Mouse (Mus musculus): ENCODE results near the gene Pfkl. TPM values are rescaled to one million over a fixed set of nuclear protein-coding genes. Genes with fewer than 3 reads are reported as not detected.
"Not testable (repeated sequence)": the region's sequence is repeated elsewhere in the genome, so short reads cannot be mapped to it uniquely, and the experiment has no call there.

Gene Pfkl
- total RNA-seq, 2 experiments from 2014 or later, result 40.4 to 51.9 TPM

- ATAC-seq (replicated peaks; ENCODE audit: low FRiP score, low TSS enrichment, poor library complexity, severe bottlenecking), result no peak
Measured at GRCm38 (mm10) chr10:78015489-78015888, 5.6 kb upstream of the Pfkl start.

- ATAC-seq (replicated peaks; ENCODE audit: low FRiP score, low TSS enrichment, poor library complexity, severe bottlenecking), result no peak
Measured at GRCm38 (mm10) chr10:78012661-78013495, 3.0 kb upstream of the Pfkl start.

GRCm38 (mm10) chr10:78011116-78011515 lies 1.2 kb upstream of the Pfkl start:
- ATAC-seq (replicated peaks; ENCODE audit: low FRiP score, low TSS enrichment, poor library complexity, severe bottlenecking), result not testable (repeated sequence)

GRCm38 (mm10) chr10:78010335-78010734 lies 452 bp upstream of the Pfkl start:
- ATAC-seq (replicated peaks; ENCODE audit: low FRiP score, low TSS enrichment, poor library complexity, severe bottlenecking), result no peak

- peak; percentile 92 for ATAC-seq (replicated peaks; ENCODE audit: low FRiP score, low TSS enrichment, poor library complexity, severe bottlenecking)
Measured at GRCm38 (mm10) chr10:78009184-78009944, 519 bp downstream of the Pfkl start.

- ATAC-seq (replicated peaks; ENCODE audit: low FRiP score, low TSS enrichment, poor library complexity, severe bottlenecking), result peak; percentile 46
Measured at GRCm38 (mm10) chr10:78008169-78008568, 1.7 kb downstream of the Pfkl start.

GRCm38 (mm10) chr10:78007203-78007602 lies 2.7 kb downstream of the Pfkl start:
- no peak for ATAC-seq (replicated peaks; ENCODE audit: low FRiP score, low TSS enrichment, poor library complexity, severe bottlenecking)

GRCm38 (mm10) chr10:78005791-78006438 lies 4.0 kb downstream of the Pfkl start:
- no peak for ATAC-seq (replicated peaks; ENCODE audit: low FRiP score, low TSS enrichment, poor library complexity, severe bottlenecking)

GRCm38 (mm10) chr10:78004479-78005100 lies 5.3 kb downstream of the Pfkl start:
- no peak for ATAC-seq (replicated peaks; ENCODE audit: low FRiP score, low TSS enrichment, poor library complexity, severe bottlenecking)

- ATAC-seq (replicated peaks; ENCODE audit: low FRiP score, low TSS enrichment, poor library complexity, severe bottlenecking), result no peak
Measured at GRCm38 (mm10) chr10:78002316-78002715, 7.6 kb downstream of the Pfkl start.

- no peak for ATAC-seq (replicated peaks; ENCODE audit: low FRiP score, low TSS enrichment, poor library complexity, severe bottlenecking)
Measured at GRCm38 (mm10) chr10:78001796-78002195, 8.1 kb downstream of the Pfkl start.

GRCm38 (mm10) chr10:78000200-78000599 lies 9.7 kb downstream of the Pfkl start:
- no peak for ATAC-seq (replicated peaks; ENCODE audit: low FRiP score, low TSS enrichment, poor library complexity, severe bottlenecking)

GRCm38 (mm10) chr10:77995639-77996038 lies 14.2 kb downstream of the Pfkl start:
- ATAC-seq (replicated peaks; ENCODE audit: low FRiP score, low TSS enrichment, poor library complexity, severe bottlenecking), result no peak

- no peak for ATAC-seq (replicated peaks; ENCODE audit: low FRiP score, low TSS enrichment, poor library complexity, severe bottlenecking)
Measured at GRCm38 (mm10) chr10:77985775-77986174, 24.1 kb downstream of the Pfkl start.

GRCm38 (mm10) chr10:77984660-77985059 lies 25.2 kb downstream of the Pfkl start:
- peak; percentile 81 for ATAC-seq (replicated peaks; ENCODE audit: low FRiP score, low TSS enrichment, poor library complexity, severe bottlenecking)

- ATAC-seq (replicated peaks; ENCODE audit: low FRiP score, low TSS enrichment, poor library complexity, severe bottlenecking), result peak; percentile 98
Measured at GRCm38 (mm10) chr10:77978351-77979350, 31.2 kb downstream of the Pfkl start, which contains the start of gene 1810043G02Rik. Gene 1810043G02Rik (plus strand): TSS chr10:77978524.

GRCm38 (mm10) chr10:77976458-77977150 lies 33.3 kb downstream of the Pfkl start:
- no peak for ATAC-seq (replicated peaks; ENCODE audit: low FRiP score, low TSS enrichment, poor library complexity, severe bottlenecking)

- ATAC-seq (replicated peaks; ENCODE audit: low FRiP score, low TSS enrichment, poor library complexity, severe bottlenecking), result no peak
Measured at GRCm38 (mm10) chr10:77975653-77976052, 34.2 kb downstream of the Pfkl start.
